Mouse (Mus musculus) thymus, postnatal 14 days (tissue): ENCODE results near the gene Tha1.
"Not testable (repeated sequence)": the region's sequence is repeated elsewhere in the genome, so short reads cannot be mapped to it uniquely, and the experiment has no call there.

Experiments used
- DNase-seq: peaks from one replicate; pipeline ENCODE4 v3.0.0; 2021

Gene Tha1

GRCm38 (mm10) chr11:117848271-117848984 lies 24.9 kb downstream of the Tha1 start:
- DNase-seq = peak; percentile 70

GRCm38 (mm10) chr11:117847593-117848215 lies 25.6 kb downstream of the Tha1 start:
- no peak for DNase-seq

GRCm38 (mm10) chr11:117846640-117847039 lies 26.6 kb downstream of the Tha1 start:
- DNase-seq = no peak

- DNase-seq = no peak
Measured at GRCm38 (mm10) chr11:117845651-117846050, 27.6 kb downstream of the Tha1 start.

- DNase-seq = no peak
Measured at GRCm38 (mm10) chr11:117844997-117845396, 28.3 kb downstream of the Tha1 start.

- DNase-seq = no peak
Measured at GRCm38 (mm10) chr11:117843434-117843833, 29.8 kb downstream of the Tha1 start.

GRCm38 (mm10) chr11:117840910-117841309 lies 32.4 kb downstream of the Tha1 start:
- DNase-seq = no peak

- DNase-seq = no peak
Measured at GRCm38 (mm10) chr11:117839021-117839420, 34.3 kb downstream of the Tha1 start.

GRCm38 (mm10) chr11:117838572-117838971 lies 34.7 kb downstream of the Tha1 start:
- DNase-seq = no peak

GRCm38 (mm10) chr11:117836306-117836705 lies 37.0 kb downstream of the Tha1 start:
- no peak for DNase-seq

GRCm38 (mm10) chr11:117834086-117834485 lies 39.2 kb downstream of the Tha1 start:
- DNase-seq = no peak

- not testable (repeated sequence) for DNase-seq
Measured at GRCm38 (mm10) chr11:117833509-117833908, 39.8 kb downstream of the Tha1 start.

- peak; percentile 95 for DNase-seq
Measured at GRCm38 (mm10) chr11:117832086-117832969, 41.0 kb downstream of the Tha1 start.

GRCm38 (mm10) chr11:117830401-117830800 lies 42.9 kb downstream of the Tha1 start:
- no peak for DNase-seq

- DNase-seq = no peak
Measured at GRCm38 (mm10) chr11:117829671-117830215, 43.5 kb downstream of the Tha1 start.

GRCm38 (mm10) chr11:117828888-117829604 lies 44.2 kb downstream of the Tha1 start:
- DNase-seq = no peak

- peak; percentile 62 for DNase-seq
Measured at GRCm38 (mm10) chr11:117828149-117828887, 45.0 kb downstream of the Tha1 start.

GRCm38 (mm10) chr11:117827386-117827785 lies 45.9 kb downstream of the Tha1 start:
- DNase-seq = peak; percentile 55

GRCm38 (mm10) chr11:117826916-117827315 lies 46.4 kb downstream of the Tha1 start:
- peak; percentile 40 for DNase-seq

GRCm38 (mm10) chr11:117826164-117826563 lies 47.1 kb downstream of the Tha1 start:
- DNase-seq = no peak

- peak; percentile 76 for DNase-seq
Measured at GRCm38 (mm10) chr11:117825333-117826101, 47.8 kb downstream of the Tha1 start, which contains the start of the genes Afmid and Tk1. Afmid (plus strand) TSS chr11:117825924. Tk1 (minus strand) TSS chr11:117826092.
